Comparison of ENCODE assay signal across 8 mouse cellular contexts in the genomic region with DNA sequence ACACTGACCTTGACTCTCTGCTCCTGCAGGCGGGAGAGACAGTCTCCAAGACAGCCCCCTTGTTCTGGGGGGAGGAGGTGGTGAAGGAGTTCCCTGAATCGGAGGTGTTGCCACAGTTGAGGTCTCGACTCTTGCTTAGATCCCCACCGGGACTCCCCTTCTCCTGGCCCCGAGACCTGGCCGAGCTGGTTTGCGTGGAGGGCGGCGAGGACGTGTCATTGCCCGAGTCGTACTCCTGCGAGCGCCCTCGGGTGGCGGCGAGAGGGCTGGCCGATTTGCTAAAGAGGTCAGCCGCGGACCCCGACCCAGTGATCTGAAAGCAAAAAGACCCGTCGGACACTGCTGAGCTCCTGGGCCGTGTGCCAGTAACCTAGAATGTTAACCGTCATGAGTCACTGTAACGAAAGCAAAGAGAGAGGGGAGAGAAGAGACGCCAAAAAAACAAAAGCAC. TPM values are rescaled to one million over a fixed set of nuclear protein-coding genes. Genes with fewer than 3 reads are reported as not detected.
DNase-seq lines count a peak whose midpoint lies in the region; ATAC-seq lines count a peak whose summit lies in the region.

No protein-coding gene starts in this region.

- H3K9ac ChIP-seq in intestine, embryonic 14.5 days (ENCODE audit: low read length), result peak overlapping the region; percentile 22; the same call in 1 of the 2 replicates
- H3K9ac ChIP-seq in liver, embryonic 12.5 days, result no peak overlapping the region
- H3K9ac ChIP-seq in neural tube, embryonic 11.5 days (ENCODE audit: low read length), result no peak overlapping the region

- H3K36me3 ChIP-seq in intestine, embryonic 14.5 days (ENCODE audit: control insufficient read depth, insufficient read depth, low read length), result no peaks in the 10 kb centered on the region
- no peaks in the 10 kb centered on the region for H3K36me3 ChIP-seq in liver, embryonic 12.5 days
- no peaks in the 10 kb centered on the region for H3K36me3 ChIP-seq in neural tube, embryonic 11.5 days (ENCODE audit: control insufficient read depth, insufficient read depth, low read length)

- peak; percentile 33 for DNase-seq in kidney, adult 18-20 months
- no peak for DNase-seq in kidney, adult 11 months
- DNase-seq in cerebellum, postnatal 4 days (ENCODE audit: low spot score in 2 of 2), result peak; percentile 46 to 79
- peak; percentile 73 to 75 for DNase-seq in gastrocnemius, postnatal 4 days (ENCODE audit: low spot score in 2 of 2)
- peak; percentile 81 for DNase-seq in intestine, embryonic 14.5 days (ENCODE audit: low spot score)
- DNase-seq in neural tube, embryonic 11.5 days (ENCODE audit: low spot score), result peak; percentile 70
- peak; percentile 72 for DNase-seq in urinary bladder, postnatal 14 days (ENCODE audit: low spot score)

- WGBS in intestine, embryonic 14.5 days, result 3% methylated on average over 27 of the region's 27 CpGs
- 2% methylated on average over 27 of the region's 27 CpGs for WGBS in liver, embryonic 12.5 days (ENCODE audit: insufficient replicate concordance)
- WGBS in neural tube, embryonic 11.5 days, result 2% methylated on average over 27 of the region's 27 CpGs

- H3K27ac ChIP-seq in intestine, embryonic 14.5 days (ENCODE audit: low read depth), result no peak overlapping the region
- no peak overlapping the region for H3K27ac ChIP-seq in liver, embryonic 12.5 days
- no peak overlapping the region for H3K27ac ChIP-seq in neural tube, embryonic 11.5 days (ENCODE audit: low read depth, low read length)

- peaks cover 5% of the 10 kb centered on the region; the same call in 1 of the 2 replicates for H3K4me1 ChIP-seq in intestine, embryonic 14.5 days (replicated peaks; ENCODE audit: control insufficient read depth, insufficient read depth, low read length)
- peaks cover 4% of the 10 kb centered on the region; the same call in 1 of the 2 replicates for H3K4me1 ChIP-seq in liver, embryonic 12.5 days
- no peaks in the 10 kb centered on the region for H3K4me1 ChIP-seq in neural tube, embryonic 11.5 days (ENCODE audit: control insufficient read depth, insufficient read depth, low read length)

- ATAC-seq in intestine, embryonic 14.5 days (replicated peaks; ENCODE audit: low FRiP score, low TSS enrichment, low read depth), result 0 out of 2 replicates have a peak, but pooled peaks have one; percentile 40
- no peak for ATAC-seq in liver, embryonic 12.5 days
- no peak for ATAC-seq in neural tube, embryonic 11.5 days (ENCODE audit: insufficient read depth, low FRiP score, low TSS enrichment)

- no peaks in the 10 kb centered on the region for H3K27me3 ChIP-seq in intestine, embryonic 14.5 days (replicated peaks; ENCODE audit: control insufficient read depth, insufficient read depth, low read length)
- H3K27me3 ChIP-seq in liver, embryonic 12.5 days (replicated peaks), result peaks cover 38% of the 10 kb centered on the region
- no peaks in the 10 kb centered on the region for H3K27me3 ChIP-seq in neural tube, embryonic 11.5 days (ENCODE audit: control insufficient read depth, insufficient read depth, low read length)

- no peaks in the 10 kb centered on the region for H3K9me3 ChIP-seq in intestine, embryonic 14.5 days (ENCODE audit: control insufficient read depth, low read length)
- H3K9me3 ChIP-seq in liver, embryonic 12.5 days (replicated peaks), result no peaks in the 10 kb centered on the region
- H3K9me3 ChIP-seq in neural tube, embryonic 11.5 days (ENCODE audit: control insufficient read depth, low read length), result no peaks in the 10 kb centered on the region

- peak overlapping the region; percentile 20 for H3K4me3 ChIP-seq in intestine, embryonic 14.5 days (ENCODE audit: low read depth, low read length)
- peak overlapping the region; percentile 19; the same call in 1 of the 2 replicates for H3K4me3 ChIP-seq in liver, embryonic 12.5 days
- H3K4me3 ChIP-seq in neural tube, embryonic 11.5 days (ENCODE audit: low read depth, low read length), result no peak overlapping the region

- peak overlapping the region; percentile 45 for H3K4me2 ChIP-seq in intestine, embryonic 14.5 days (ENCODE audit: low read length)
- peak overlapping the region; percentile 55 for H3K4me2 ChIP-seq in liver, embryonic 12.5 days
- H3K4me2 ChIP-seq in neural tube, embryonic 11.5 days (ENCODE audit: low read depth), result peak overlapping the region; percentile 38

RNA-seq across cellular contexts. Expression of a gene that starts 30.8 kb away (rescaled TPM):
- total RNA-seq in gastrocnemius, postnatal 4 days (2021), result 100 to 1,000 TPM; 188 to 208 TPM
- polyA plus RNA-seq in intestine, embryonic 14.5 days (2014; fragmentation: Nextera tagmentation; extraction: Ambion mirVana), result 9.5 and 11.2 TPM in 2 replicates
- polyA plus RNA-seq in liver, embryonic 12.5 days (2016; fragmentation: Nextera tagmentation; extraction: Ambion mirVana), result 1.2 and 1.5 TPM in 2 replicates
- polyA plus RNA-seq in neural tube, embryonic 11.5 days (2014; fragmentation: Nextera tagmentation; extraction: Ambion mirVana), result 4.2 and 5.5 TPM in 2 replicates
